Mouse (Mus musculus): ENCODE results near the gene Itpr1.
A peak's percentile ranks its signal among the peaks of the same experiment; 100 is the strongest.

Itpr1 gene

GRCm38 (mm10) chr6:108486212-108486992, 273.5 kb downstream of the Itpr1 start:
- DNase-seq = peak; percentile 80

GRCm38 (mm10) chr6:108487300-108487835, 274.5 kb downstream of the Itpr1 start:
- peak; percentile 85 for DNase-seq

DNA sequence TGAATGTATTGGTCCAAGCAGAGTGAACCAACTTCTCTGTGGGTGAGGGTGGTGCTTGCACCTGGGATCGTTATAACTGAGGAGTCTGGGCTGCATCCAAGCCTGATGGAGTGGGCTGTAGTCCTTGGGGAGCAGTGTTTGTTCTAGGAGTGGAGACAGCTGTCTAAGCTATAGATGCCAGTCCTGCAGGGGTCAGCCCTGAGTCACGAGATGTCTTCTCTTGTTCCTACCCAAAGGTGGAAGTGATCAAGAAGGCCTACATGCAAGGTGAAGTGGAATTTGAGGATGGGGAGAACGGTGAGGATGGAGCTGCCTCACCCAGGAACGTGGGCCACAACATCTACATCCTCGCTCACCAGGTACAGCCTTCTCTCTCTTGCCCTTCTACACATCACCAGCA, 275.4 kb downstream of the Itpr1 start:
- peak; percentile 87 for DNase-seq

DNA sequence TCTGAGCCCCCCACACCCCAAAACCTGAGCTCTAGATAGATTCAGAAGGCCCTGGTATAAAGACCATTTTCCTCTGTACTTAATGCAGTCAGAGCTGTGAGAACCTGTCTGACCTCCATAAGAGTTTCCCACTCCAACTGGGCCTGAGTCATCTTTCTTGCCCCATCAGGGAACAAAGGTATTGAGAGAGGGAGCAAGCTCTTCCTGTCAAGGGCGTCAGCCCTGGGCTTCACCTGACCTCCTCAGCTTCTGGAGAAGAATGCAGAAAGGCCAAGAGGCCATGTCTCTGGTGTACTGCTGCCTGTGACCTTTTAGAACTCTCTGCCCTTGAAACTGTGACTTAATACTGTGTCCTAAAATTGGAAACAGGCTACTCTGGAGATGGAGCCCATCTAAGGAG, 279.1 kb downstream of the Itpr1 start:
- DNase-seq = no peak

DNA sequence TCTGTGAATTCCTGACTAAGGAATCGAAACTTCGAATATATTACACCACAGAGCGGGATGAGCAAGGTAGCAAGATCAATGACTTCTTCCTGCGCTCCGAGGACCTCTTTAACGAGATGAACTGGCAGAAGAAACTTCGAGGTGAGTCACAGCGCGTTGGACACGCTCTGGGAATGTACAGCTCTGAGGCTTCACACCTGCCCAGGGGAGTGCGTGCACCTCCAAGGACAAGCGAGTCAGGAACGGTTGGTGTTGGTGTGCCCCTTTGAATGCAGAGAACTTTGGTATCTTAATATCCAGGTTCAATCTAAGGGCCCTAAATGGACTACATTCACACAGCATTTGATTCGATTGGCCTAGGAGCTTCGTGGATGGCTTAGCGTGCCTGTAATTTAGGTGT, 280.9 kb downstream of the Itpr1 start:
- DNase-seq = peak; percentile 83

DNA sequence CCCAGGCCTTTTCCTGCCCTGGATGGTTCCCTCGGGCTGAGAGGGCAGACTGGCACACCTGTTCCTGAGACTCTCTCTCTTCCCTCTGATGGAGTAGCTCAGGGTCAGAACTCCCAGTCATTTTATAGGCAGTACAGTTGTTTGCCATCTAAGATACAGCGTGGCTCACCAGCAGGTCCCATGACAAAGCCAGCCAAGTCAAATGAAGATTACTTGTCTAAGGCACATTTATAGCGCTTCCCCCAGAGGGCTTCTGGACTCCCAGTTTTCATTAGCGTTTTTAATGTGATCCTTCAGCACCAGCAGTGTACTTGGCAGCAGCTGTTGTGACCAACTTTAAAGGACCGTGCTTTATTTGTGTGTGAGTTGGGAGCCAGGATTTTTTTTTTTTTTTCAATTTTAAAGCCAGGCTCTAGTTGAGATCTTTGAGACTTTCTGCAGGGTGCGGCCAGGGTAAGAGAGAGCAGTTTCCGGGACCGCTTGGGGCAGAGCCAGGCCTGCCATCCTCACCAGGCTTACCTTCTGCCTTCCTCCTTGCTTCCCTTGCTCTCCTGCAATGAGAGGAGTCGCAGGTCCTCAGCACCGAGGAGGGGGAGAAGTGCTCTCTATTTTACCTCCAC, 281.4 kb downstream of the Itpr1 start:
- peak; percentile 84 for DNase-seq

- DNase-seq = no peak
Measured at GRCm38 (mm10) chr6:108494994-108495393, 282.1 kb downstream of the Itpr1 start.

DNA sequence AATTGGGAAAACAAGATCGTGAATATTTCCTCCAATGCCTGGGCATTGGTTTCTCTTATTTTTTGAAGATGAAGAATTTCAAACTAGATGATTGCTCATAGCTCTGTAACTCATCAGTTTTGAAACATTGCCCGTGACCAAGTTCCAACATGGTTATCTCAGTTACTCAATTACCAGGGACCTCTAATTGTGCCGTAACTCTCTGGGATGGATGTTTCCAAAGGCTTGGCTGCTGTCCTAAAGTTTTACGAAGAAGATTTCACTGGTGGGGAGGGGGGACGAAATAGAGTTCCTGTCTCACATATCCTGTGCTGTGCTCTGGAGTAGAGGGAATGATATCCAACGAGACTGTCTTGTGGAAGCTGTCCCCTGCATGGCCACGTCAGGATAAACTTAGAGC, 285.2 kb downstream of the Itpr1 start:
- peak; percentile 90 for DNase-seq

DNA sequence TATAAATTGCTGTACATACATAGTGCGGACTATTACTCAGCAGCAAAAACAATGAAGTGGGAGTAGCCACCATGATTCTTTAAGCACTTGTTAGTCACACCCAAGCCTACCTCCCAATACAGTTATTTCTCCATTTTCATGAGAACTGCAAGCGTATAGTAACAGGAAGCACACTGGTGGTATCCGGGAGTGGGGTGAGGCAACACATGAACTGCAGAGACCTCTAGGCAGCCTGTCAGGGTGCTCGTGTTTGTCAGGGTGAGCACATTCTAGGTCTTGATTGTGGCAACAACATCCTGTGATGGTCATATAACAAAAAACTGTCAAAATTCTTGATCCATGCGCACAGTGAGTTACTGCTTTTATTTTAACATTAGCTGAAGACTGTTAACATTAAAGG, 290.8 kb downstream of the Itpr1 start:
- no peak for DNase-seq

DNA sequence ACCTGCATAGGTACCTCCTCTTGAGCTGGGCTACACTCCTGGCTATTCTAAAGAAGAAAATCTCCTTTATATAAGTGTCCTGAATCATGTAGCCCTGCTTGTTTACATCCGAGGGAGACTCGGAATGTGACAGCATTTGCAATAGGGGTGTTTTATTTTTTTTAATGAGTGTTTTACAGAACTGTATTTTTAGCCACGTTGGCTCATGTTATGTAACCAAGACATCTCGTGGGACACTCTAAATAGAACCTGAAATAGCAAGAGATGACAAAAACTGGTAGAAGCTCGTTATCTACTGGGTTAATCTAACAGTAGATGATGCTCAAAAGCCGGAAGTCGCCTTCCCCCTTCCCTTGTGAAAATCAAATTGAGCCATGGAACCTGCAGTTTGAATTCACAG, 291.8 kb downstream of the Itpr1 start:
- no peak for DNase-seq

GRCm38 (mm10) chr6:108506161-108506560, 293.3 kb downstream of the Itpr1 start:
- no peak for DNase-seq

DNA sequence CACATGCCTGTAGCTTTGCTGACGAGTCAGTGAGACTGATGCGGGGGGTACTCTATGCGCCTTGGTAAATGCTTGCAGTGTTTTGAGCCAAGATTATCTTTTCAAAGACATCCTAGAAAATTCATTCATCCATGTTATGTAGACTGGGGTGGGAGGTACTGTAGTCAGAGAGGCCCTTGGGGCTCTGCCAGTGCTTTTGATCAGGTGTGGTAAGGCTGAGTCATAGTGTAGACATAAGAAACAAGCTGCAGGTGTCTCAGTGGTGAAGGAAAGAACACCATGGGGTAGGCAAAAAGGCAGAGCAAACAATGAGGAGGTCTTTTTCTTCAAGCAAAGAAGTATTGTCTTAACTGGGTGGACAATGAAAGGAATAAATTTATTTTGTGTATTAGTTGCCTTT, 294.4 kb downstream of the Itpr1 start:
- DNase-seq = no peak

GRCm38 (mm10) chr6:108509320-108509719, 296.4 kb downstream of the Itpr1 start:
- no peak for DNase-seq

DNA sequence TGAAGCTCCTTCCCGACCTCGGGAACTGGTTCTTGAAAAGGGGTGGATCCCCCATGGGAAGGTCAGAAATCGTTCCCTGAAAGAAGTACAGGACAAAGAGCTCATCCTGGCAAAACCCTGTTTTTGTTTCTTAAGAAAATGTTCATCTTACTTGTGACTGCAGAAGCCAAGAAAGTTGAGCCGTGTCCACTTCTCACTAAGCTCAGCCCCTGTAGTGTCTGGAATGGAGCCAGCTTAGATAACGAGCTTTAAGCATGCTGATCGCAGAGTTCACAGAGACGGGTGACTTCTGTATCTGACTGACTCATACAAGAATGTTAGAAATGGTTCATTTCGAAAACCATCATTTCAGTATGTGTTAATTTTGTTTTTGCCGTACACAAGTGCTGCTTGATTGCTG, 297.2 kb downstream of the Itpr1 start:
- DNase-seq = peak; percentile 96

DNA sequence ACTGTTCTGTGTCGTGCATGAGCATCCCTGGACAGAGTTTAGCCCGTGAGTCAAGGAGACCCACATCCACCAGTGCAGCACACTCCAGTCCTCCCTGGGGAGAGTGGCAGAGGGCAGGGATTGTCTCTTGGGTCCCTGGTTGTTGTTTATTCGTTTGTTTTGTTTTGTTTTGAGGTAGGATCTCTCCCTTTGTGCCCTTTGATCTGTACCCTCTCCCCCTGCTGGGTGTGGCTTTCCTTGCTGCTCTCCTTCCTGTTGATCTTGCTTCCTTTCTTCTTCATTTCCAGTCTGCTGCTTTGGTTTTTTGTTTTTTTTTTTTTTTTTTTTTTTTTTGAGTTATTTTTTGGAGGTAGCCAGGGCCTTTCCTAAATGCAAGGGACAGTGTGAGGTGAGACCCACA, 299.2 kb downstream of the Itpr1 start:
- DNase-seq = no peak

- DNase-seq = no peak
Measured at GRCm38 (mm10) chr6:108512994-108513393, 300.1 kb downstream of the Itpr1 start.

DNA sequence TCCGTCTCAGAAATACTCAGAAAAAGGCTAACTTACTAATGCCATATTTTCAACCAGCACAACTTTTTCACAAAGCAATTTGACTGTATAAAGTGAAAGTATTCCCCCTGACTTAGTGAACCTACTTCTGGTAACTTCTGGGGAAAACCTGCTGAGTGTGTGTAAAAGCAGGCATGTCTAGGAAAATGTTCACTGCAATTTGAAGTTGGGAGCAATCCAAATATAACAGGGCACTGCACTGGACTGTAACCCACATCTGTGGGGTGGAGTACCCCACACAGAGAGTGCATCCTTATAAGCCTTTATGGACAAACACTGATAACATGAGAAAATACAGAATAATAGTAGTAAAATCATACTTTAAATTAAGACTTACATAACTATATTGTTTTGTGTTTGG, 303.4 kb downstream of the Itpr1 start:
- DNase-seq = no peak

- peak; percentile 89 for DNase-seq
Measured at GRCm38 (mm10) chr6:108517241-108517981, 304.5 kb downstream of the Itpr1 start.

GRCm38 (mm10) chr6:108517986-108518385, 305.1 kb downstream of the Itpr1 start:
- DNase-seq = no peak

DNA sequence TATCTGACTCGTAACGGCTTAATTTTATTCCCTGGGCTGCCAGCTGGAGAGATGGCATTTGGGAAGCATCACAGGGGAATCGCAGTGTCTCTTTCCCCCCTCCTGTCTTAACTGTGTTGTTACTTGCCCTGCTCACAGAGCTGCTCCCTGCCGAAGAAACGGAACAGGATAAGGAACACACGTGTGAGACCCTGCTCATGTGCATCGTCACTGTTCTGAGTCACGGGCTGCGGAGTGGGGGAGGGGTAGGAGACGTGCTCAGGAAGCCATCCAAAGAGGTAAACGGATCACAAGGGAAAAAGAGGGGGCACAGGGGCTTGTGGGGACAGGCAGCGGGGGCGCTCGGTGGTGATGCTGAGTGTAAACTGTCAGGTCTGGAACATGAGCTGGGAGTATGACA, 305.7 kb downstream of the Itpr1 start:
- DNase-seq = no peak

GRCm38 (mm10) chr6:108519327-108519726, 306.4 kb downstream of the Itpr1 start:
- no peak for DNase-seq

DNA sequence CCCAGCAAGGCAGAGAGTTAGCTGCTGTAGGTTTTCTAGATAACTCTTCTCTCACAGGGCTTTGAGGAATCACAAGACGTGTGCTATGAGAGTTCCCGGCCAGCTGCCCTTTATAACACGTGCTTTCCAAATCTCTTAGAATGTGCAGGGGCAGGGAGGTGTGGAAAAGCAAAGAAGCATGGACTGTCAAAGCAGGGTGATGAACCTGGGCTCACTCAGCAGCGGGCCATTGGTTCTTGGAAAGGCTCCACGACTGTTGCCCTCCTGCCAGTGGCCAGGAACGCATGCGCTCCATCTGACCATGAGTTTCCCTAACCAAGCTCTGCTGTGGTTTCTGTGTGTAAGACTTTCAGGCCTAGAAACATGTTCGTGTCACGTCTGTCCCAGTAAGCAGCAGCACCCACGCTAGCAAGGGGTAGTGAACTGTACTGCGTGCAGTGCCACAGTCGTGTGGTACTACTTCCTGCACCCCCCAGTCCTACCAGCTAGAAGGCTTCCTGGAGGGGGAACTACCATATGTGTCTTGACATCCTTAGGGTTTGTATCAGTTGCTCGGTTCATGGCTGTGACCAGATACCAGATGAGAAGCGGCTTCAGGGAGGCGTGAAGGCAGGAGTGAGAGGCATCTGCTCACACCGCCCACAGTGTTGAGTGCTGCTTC, 311.2 kb downstream of the Itpr1 start:
- DNase-seq = no peak

DNA sequence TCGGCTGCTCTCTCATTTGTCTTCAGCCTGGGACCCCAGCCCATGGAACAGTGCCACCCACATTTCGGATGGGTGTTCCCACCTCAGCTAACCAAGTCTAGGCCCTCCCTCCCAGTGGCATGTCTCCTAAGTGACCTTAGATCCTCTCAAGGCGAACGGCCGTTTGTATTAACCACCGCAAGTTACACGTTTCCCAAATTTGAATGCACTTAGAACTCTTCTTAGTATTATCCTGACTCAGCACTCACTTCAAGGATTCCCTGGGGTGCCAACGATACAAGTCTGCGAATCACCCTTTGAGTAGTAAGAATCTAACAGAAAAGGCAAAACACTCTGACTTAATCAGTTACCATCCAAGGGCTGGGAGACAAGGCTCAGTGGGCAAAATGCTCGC, 311.7 kb downstream of the Itpr1 start:
- no peak for DNase-seq
